Mouse (Mus musculus) heart, adult 2 months (tissue): ENCODE results near the gene Itsn1. TPM values are rescaled to one million over a fixed set of nuclear protein-coding genes. Genes with fewer than 3 reads are reported as not detected.
A peak's percentile ranks its signal among the peaks of the same experiment; 100 is the strongest.

ENCODE experiments used
- DNase-seq, 2 experiments: peaks; one replicate each; pipeline ENCODE4 v3.0.0; 2021
- H3K27ac ChIP-seq: fragments of 200-600 bp; 2 replicates; pipeline ENCODE4 v1.8.1; 2022
- H3K27me3 ChIP-seq: fragments of 200-500 bp; 2 replicates; pipeline ENCODE4 v1.6.1; 2012; ENCODE audit warnings: mild to moderate bottlenecking, low read length, inconsistent platforms, mixed read lengths; ENCODE audit not compliant: control insufficient read depth, insufficient read depth
- H3K36me3 ChIP-seq: fragments of 200-500 bp; 2 replicates; pipeline ENCODE4 v1.6.1; 2012; ENCODE audit warnings: low read length, inconsistent platforms; ENCODE audit not compliant: control insufficient read depth, insufficient read depth
- H3K4me1 ChIP-seq: fragments of 200-500 bp; 2 replicates; pipeline ENCODE4 v1.6.1; 2011; ENCODE audit warnings: low read length; ENCODE audit not compliant: control insufficient read depth, insufficient read depth
- H3K4me3 ChIP-seq: fragments of 200-600 bp; 2 replicates; pipeline ENCODE4 v1.8.1; 2022
- H3K79me2 ChIP-seq: fragments of 200-500 bp; replicated peaks from 2 replicates; pipeline ENCODE4 v1.6.1; 2012; ENCODE audit warnings: mild to moderate bottlenecking, inconsistent platforms, low read length, moderate library complexity, mixed read lengths; ENCODE audit not compliant: control insufficient read depth, insufficient read depth
- H3K9ac ChIP-seq: fragments of 200-500 bp; 2 replicates; pipeline ENCODE4 v1.6.1; 2012; ENCODE audit warnings: low read depth, mild to moderate bottlenecking, control low read depth, inconsistent platforms, low read length, mixed read lengths
- CTCF ChIP-seq: fragments of 200-600 bp; IDR thresholded peaks from 2 replicates; pipeline ENCODE4 v1.8.1; 2022; ENCODE audit warnings: antibody characterized with exemption, mild to moderate bottlenecking, moderate library complexity
- EP300 ChIP-seq: fragments of 200-500 bp; IDR thresholded peaks from 2 replicates; pipeline ENCODE4 v1.6.1; 2011; ENCODE audit warnings: low read depth, low read length, control low read depth; ENCODE audit not compliant: insufficient read depth
- POLR2A ChIP-seq: fragments of 200-500 bp; IDR thresholded peaks from 2 replicates; pipeline ENCODE4 v1.6.1; 2011; ENCODE audit warnings: mild to moderate bottlenecking, low read depth, low read length, control low read depth; ENCODE audit not compliant: insufficient read depth
- WGBS: fragments of 180-500 bp; shearing (Covaris S2); methylation state at CpG from one replicate; pipeline ENCODE4 v1.1.7; 2018; 5-methylcytosine and 5-hydroxymethylcytosine counted together
- intact Hi-C: fragments of 180-260 bp; cut with DNase I; formaldehyde crosslinking; loops from one replicate; pipeline ENCODE4 v1.15.1; 2025
- microRNA-seq, 2 experiments: library from miRNA; unstranded; fragments of <30 nt; microRNA quantifications; one replicate each; pipeline ENCODE4 v1.2.0; 2021
- polyA plus RNA-seq: library from polyadenylated mRNA; depleted of rRNA; stranded (reverse); fragments of >200 nt; gene quantifications from 2 replicates; pipeline ENCODE4 v1.2.3, GENCODE M21; 2012; rRNA removed
- total RNA-seq, 2 experiments: library from RNA; stranded (reverse); gene quantifications; 2 replicates each; pipeline ENCODE4 v1.2.3; 2021

Gene Itsn1
- total and polyA plus RNA-seq, 3 experiments = 35.8 to 46.7 (median 45.1) TPM

DNA sequence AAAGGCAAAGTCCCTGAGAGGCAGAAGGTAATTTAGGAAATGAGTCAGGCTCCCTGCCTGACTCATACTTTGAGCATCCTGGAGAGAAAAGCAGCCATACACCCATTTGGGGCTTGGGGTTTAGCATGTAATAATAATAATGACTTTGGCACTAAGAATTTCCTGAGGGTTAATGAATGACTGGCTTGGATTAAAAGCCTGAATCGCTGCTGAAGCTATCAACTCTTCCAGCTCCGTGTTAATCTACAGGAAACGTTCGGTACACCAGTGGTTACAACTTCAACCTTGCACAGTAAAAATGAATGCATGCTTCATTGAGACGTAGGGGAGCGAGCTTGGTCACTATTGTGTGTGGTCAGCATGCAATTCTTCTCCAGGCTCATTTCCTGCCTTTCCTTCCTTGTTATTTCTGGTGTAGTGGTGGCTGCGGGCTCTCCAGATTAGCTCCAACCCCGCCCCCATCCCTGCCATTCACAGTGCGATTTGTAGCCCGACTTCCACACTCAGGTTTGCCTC lies 240.5 kb downstream of the Itsn1 start:
- intact Hi-C loops = no loop called here
- Histone ChIP-seq H3K79me2 (no peaks in the 10 kb centered on the region), H3K27ac (peak overlapping the region; percentile 43), H3K4me1 (peaks cover 13% of the 10 kb centered on the region), H3K36me3 (no peaks in the 10 kb centered on the region), H3K4me3 (no peak overlapping the region), H3K27me3 (no peaks in the 10 kb centered on the region), H3K9ac (no peak overlapping the region)
- WGBS = 19% methylated on average over 10 of the region's 10 CpGs
- DNase-seq = peak in 1 of 2 experiments; percentile 22
- TF ChIP-seq EP300 (no peak), CTCF (no peak), POLR2A (no peak)

Small RNA genes lying within 50 kb of the gene (microRNA-seq; reads per million reads assigned to microRNA genes)
- 0 reads per million in 2 experiments for gene Gm27773

Other genes with a start within 250 kb of the Itsn1 start
- gene Ifnar1, start 244.0 kb upstream of the Itsn1 start, total RNA-seq = 10 to 100 TPM; 23.6 to 24.0 TPM
- 12.5 and 20.2 TPM in 2 replicates for gene Ifnar1, start 244.0 kb upstream of the Itsn1 start, polyA plus RNA-seq
- 100 to 1,000 TPM; 120 TPM for gene Ifngr2, start 182.2 kb upstream of the Itsn1 start, total RNA-seq
- gene Ifngr2, start 182.2 kb upstream of the Itsn1 start, polyA plus RNA-seq = 100 and 140 TPM in 2 replicates
- gene Tmem50b, start 131.5 kb upstream of the Itsn1 start, total RNA-seq = 10 to 100 TPM; 47.0 to 62.7 TPM
- 63.4 and 99.8 TPM in 2 replicates for gene Tmem50b, start 131.5 kb upstream of the Itsn1 start, polyA plus RNA-seq
- gene Dnajc28, start 110.3 kb upstream of the Itsn1 start, total RNA-seq = 10 to 100 TPM; 31.1 to 34.1 TPM
- 9.8 and 19.5 TPM in 2 replicates for gene Dnajc28, start 110.3 kb upstream of the Itsn1 start, polyA plus RNA-seq
- gene Gart, start 82.3 kb upstream of the Itsn1 start, total RNA-seq = 10 to 100 TPM; 62.7 to 66.2 TPM
- gene Gart, start 82.3 kb upstream of the Itsn1 start, polyA plus RNA-seq = 25.0 and 43.4 TPM in 2 replicates
- 100 to 1,000 TPM; 134 to 135 TPM for gene Son, start 81.8 kb upstream of the Itsn1 start, total RNA-seq
- gene Son, start 81.8 kb upstream of the Itsn1 start, polyA plus RNA-seq = 111 and 218 TPM in 2 replicates
- 1 to 10 TPM; 3.9 to 4.9 TPM for gene Donson, start 40.5 kb upstream of the Itsn1 start, total RNA-seq
- gene Donson, start 40.5 kb upstream of the Itsn1 start, polyA plus RNA-seq = 2.4 and 5.8 TPM in 2 replicates
- 10 to 100 TPM; 22.2 to 26.0 TPM for gene Cryzl1, start 306 bp upstream of the Itsn1 start, total RNA-seq
- 19.2 and 37.5 TPM in 2 replicates for gene Cryzl1, start 306 bp upstream of the Itsn1 start, polyA plus RNA-seq